Mouse (Mus musculus) kidney, adult 2 months (tissue): Measurements from ENCODE around the gene Mzt1.

ENCODE experiments used
- CTCF ChIP-seq: fragments of 200-500 bp; conservative IDR thresholded peaks from 2 replicates; pipeline ENCODE4 v1.5.1; 2011; ENCODE audit warnings: low read depth, mild to moderate bottlenecking, control low read depth, low read length, moderate library complexity, mixed read lengths; ENCODE audit not compliant: insufficient read depth, insufficient read length
- POLR2A ChIP-seq: fragments of 200-500 bp; IDR thresholded peaks from one replicate; pipeline ENCODE4 v1.6.1; 2011; ENCODE audit warnings: low read depth, low read length, control low read depth

GRCm38 (mm10) chr14:99032596-99032995 lies 13.3 kb downstream of the Mzt1 start:
- TF ChIP-seq CTCF (no peak), POLR2A (no peak)
